In genomic region chr8:108984904-108985303, GRCm38 (mm10) we compare ENCODE assay signal across 26 mouse cellular contexts.
"Had no signal": no experiment of that assay in that cellular context is flagged by ENCODE, and none has a peak within 500 bp of the region (broad histone marks: within the 10 kb centered on the region; RNA-seq: fewer than 3 reads in every experiment).

No protein-coding gene starts in this region.

- H3K4me1 ChIP-seq: heart, embryonic 12.5 days; hindbrain, embryonic 10.5 days; hindbrain, embryonic 12.5 days; intestine, embryonic 15.5 days; kidney, embryonic 15.5 days; limb, embryonic 15.5 days had no signal

- H3K4me2 ChIP-seq: heart, embryonic 12.5 days; hindbrain, embryonic 12.5 days; hindbrain, embryonic 14.5 days; intestine, embryonic 15.5 days; kidney, embryonic 15.5 days; limb, embryonic 13.5 days; limb, embryonic 15.5 days; liver, embryonic 11.5 days had no signal

- ATAC-seq: hindbrain, embryonic 16.5 days; inflammation-experienced regulatory T-cells, adult 6 months; intestine, embryonic 15.5 days; intestine, postnatal 0 days had no signal

- H3K4me3 ChIP-seq: heart, adult 2 months; heart, embryonic 12.5 days; hindbrain, embryonic 10.5 days; hindbrain, embryonic 12.5 days; intestine, embryonic 15.5 days; kidney, embryonic 15.5 days; limb, embryonic 13.5 days; limb, embryonic 15.5 days had no signal

- H3K9me3 ChIP-seq: hindbrain, embryonic 12.5 days; intestine, embryonic 15.5 days; kidney, embryonic 15.5 days; limb, embryonic 15.5 days had no signal

- DNase-seq: gastrocnemius, postnatal 14 days; gastrocnemius, postnatal 36 days; heart, adult 11 months; heart, adult 2 months; heart, postnatal 10 days; heart, postnatal 4 days; kidney, adult 2 months; kidney, adult 9 months; kidney, postnatal 14 days; kidney, postnatal 36 days; layer of hippocampus, adult 9-11 months; layer of hippocampus, postnatal 36 days; left cerebral cortex, postnatal 4 days had no signal

- H3K27me3 ChIP-seq: heart, embryonic 12.5 days; hindbrain, embryonic 12.5 days; intestine, embryonic 15.5 days; kidney, embryonic 15.5 days; limb, embryonic 13.5 days; limb, embryonic 15.5 days had no signal

- H3K27ac ChIP-seq: heart, adult 2 months; hindbrain, embryonic 10.5 days; hindbrain, embryonic 12.5 days; hindbrain, embryonic 14.5 days; intestine, embryonic 15.5 days; kidney, embryonic 15.5 days; kidney, postnatal 0 days; limb, embryonic 13.5 days; limb, embryonic 15.5 days had no signal

- H3K9ac ChIP-seq: heart, embryonic 12.5 days; hindbrain, embryonic 12.5 days; hindbrain, embryonic 14.5 days; intestine, embryonic 15.5 days; kidney, embryonic 15.5 days; limb, embryonic 13.5 days; limb, embryonic 15.5 days had no signal

- H3K36me3 ChIP-seq: heart, embryonic 12.5 days; hindbrain, embryonic 10.5 days; hindbrain, embryonic 12.5 days; intestine, embryonic 15.5 days; kidney, embryonic 15.5 days; limb, embryonic 13.5 days; limb, embryonic 15.5 days had no signal
